Mouse (Mus musculus): ENCODE measurements around the gene Krtap9-1.

- TF ChIP-seq MAX (IDR thresholded peaks at IDR 0.05; ENCODE audit: low read depth) (no peak), POLR2A (IDR thresholded peaks at IDR 0.05; ENCODE audit: insufficient read length, low read depth) (no peak)
These were observed 34.4 kb downstream of the Krtap9-1 start, which contains the start of gene Krtap31-1 for GRCm38 (mm10) chr11:99907620-99908019.

Data from myocyte (in vitro differentiated cells).